Mouse (Mus musculus) thymus, adult 2 months (tissue): ENCODE measurements around the gene Capn9. TPM values are rescaled to one million over a fixed set of nuclear protein-coding genes. Genes with fewer than 3 reads are reported as not detected.

Experiments
- DNase-seq: peaks from one replicate; pipeline ENCODE4 v3.0.0; 2021
- H3K27ac ChIP-seq: fragments of 200-500 bp; 2 replicates; pipeline ENCODE4 v1.5.1; 2012; ENCODE audit warnings: low read length, control low read depth; ENCODE audit not compliant: control insufficient read depth, insufficient read depth
- H3K27me3 ChIP-seq: fragments of 200-500 bp; 2 replicates; pipeline ENCODE4 v1.6.1; 2012; ENCODE audit warnings: mild to moderate bottlenecking, low read length, moderate library complexity, mixed read lengths; ENCODE audit not compliant: control insufficient read depth, insufficient read depth
- H3K36me3 ChIP-seq: fragments of 200-500 bp; 2 replicates; pipeline ENCODE4 v1.6.1; 2012; ENCODE audit warnings: mild to moderate bottlenecking, low read length, moderate library complexity; ENCODE audit not compliant: control insufficient read depth, insufficient read depth
- H3K4me1 ChIP-seq: fragments of 200-500 bp; replicated peaks from 2 replicates; pipeline ENCODE4 v1.6.1; 2012; ENCODE audit warnings: low read length; ENCODE audit not compliant: control insufficient read depth, insufficient read depth
- H3K4me3 ChIP-seq: fragments of 200-500 bp; 2 replicates; pipeline ENCODE4 v1.5.1; 2012; ENCODE audit warnings: mild to moderate bottlenecking, low read length, control low read depth, moderate library complexity; ENCODE audit not compliant: control insufficient read depth, insufficient read depth
- CTCF ChIP-seq: fragments of 200-500 bp; IDR thresholded peaks from 2 replicates; pipeline ENCODE4 v1.5.1; 2012; ENCODE audit warnings: mild to moderate bottlenecking, control low read depth, low read length, moderate library complexity, borderline replicate concordance; ENCODE audit not compliant: control insufficient read depth, poor library complexity, insufficient read depth; ENCODE audit errors: extremely low read depth
- POLR2A ChIP-seq: fragments of 200-500 bp; IDR thresholded peaks from 2 replicates; pipeline ENCODE4 v1.6.1; 2012; ENCODE audit warnings: mild to moderate bottlenecking, low read length, control low read depth, moderate library complexity; ENCODE audit not compliant: control insufficient read depth, poor library complexity, insufficient read depth; ENCODE audit errors: extremely low read depth
- WGBS: fragments of 180-500 bp; shearing (Covaris S2); methylation state at CpG from one replicate; pipeline ENCODE4 v1.1.7; 2018; 5-methylcytosine and 5-hydroxymethylcytosine counted together
- polyA plus RNA-seq: library from polyadenylated mRNA; depleted of rRNA; stranded (reverse); fragments of >200 nt; gene quantifications from 2 replicates; pipeline ENCODE4 v1.2.3, GENCODE M21; 2012

The Capn9 gene
- polyA plus RNA-seq, 1 experiment = 0.13 TPM

DNA sequence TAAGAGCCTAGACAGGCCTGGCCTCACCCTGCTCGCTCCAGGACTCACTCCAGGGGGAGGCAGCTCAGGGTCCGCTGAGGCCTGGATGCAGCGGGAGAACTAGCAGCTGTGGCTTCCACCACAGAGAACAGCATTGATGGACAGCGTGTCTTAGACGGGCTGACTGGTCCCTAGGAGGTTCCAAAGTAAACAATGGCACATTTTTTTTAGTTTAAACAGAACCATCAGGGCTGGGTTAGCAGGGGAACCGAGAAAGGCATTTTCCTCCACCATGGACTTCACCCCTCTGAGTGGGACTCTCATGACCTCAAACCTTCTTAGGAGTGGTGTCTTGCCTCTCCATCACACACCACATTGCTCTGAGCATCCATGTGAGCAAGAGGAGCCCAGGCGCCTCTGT is 56.1 kb downstream of the Capn9 start:
- TF ChIP-seq CTCF (no peak), POLR2A (no peak)
- no peaks in the 10 kb centered on the region for H3K27me3 ChIP-seq
- no peaks in the 10 kb centered on the region for H3K4me1 ChIP-seq
- no peaks in the 10 kb centered on the region for H3K36me3 ChIP-seq
- WGBS = 81% methylated on average over 7 of the region's 7 CpGs
- DNase-seq = no peak
- H3K27ac ChIP-seq = no peak overlapping the region
- no peak overlapping the region for H3K4me3 ChIP-seq

GRCm38 (mm10) chr8:124633001-124633703 is 57.2 kb downstream of the Capn9 start:
- TF ChIP-seq CTCF = no peak
- no peak for TF ChIP-seq POLR2A
- Histone ChIP-seq H3K27me3 (no peaks in the 10 kb centered on the region), H3K36me3 (no peaks in the 10 kb centered on the region), H3K27ac (no peak overlapping the region), H3K4me1 (no peaks in the 10 kb centered on the region), H3K4me3 (no peak overlapping the region)
- whole genome bisulfite sequencing = 78% methylated on average over 14 of the region's 14 CpGs
- DNase-seq = no peak

GRCm38 (mm10) chr8:124634411-124635246 is 58.7 kb downstream of the Capn9 start:
- 90% methylated on average over 13 of the region's 13 CpGs for WGBS
- H3K27ac ChIP-seq = no peak overlapping the region

DNA sequence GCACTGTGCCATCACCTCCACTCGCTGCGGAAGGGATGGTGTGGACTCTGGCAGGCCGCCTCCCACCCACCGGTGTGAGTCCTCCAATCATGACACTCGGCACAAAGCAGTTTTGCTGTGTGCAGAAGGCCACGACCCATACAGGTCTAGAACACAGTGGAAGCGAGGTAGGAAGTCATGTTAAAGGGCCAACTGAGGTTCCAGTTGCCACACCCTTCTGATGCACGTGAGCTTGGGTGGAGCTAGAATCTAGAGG is 59.3 kb downstream of the Capn9 start:
- H3K4me1 ChIP-seq = no peaks in the 10 kb centered on the region
- no peak overlapping the region for H3K27ac ChIP-seq
- no peak overlapping the region for H3K4me3 ChIP-seq
- TF ChIP-seq CTCF (no peak), POLR2A (no peak)
- H3K36me3 ChIP-seq = no peaks in the 10 kb centered on the region
- no peaks in the 10 kb centered on the region for H3K27me3 ChIP-seq
- WGBS = 93% methylated on average over 8 of the region's 8 CpGs
- no peak for DNase-seq

More at GRCm38 (mm10) chr8:124634411-124635246, 58.7 kb downstream of the Capn9 start:
- TF ChIP-seq POLR2A = no peak
- TF ChIP-seq CTCF = no peak
- Histone ChIP-seq H3K36me3 (no peaks in the 10 kb centered on the region), H3K4me1 (no peaks in the 10 kb centered on the region), H3K4me3 (no peak overlapping the region), H3K27me3 (no peaks in the 10 kb centered on the region)
- no peak for DNase-seq

GRCm38 (mm10) chr8:124641599-124641998 is 65.7 kb downstream of the Capn9 start:
- TF ChIP-seq POLR2A (no peak), CTCF (no peak)
- no peaks in the 10 kb centered on the region for H3K27me3 ChIP-seq
- DNase-seq = no peak
- H3K36me3 ChIP-seq = no peaks in the 10 kb centered on the region
- no peak overlapping the region for H3K4me3 ChIP-seq
- no peaks in the 10 kb centered on the region for H3K4me1 ChIP-seq
- 97% methylated on average over 8 of the region's 8 CpGs for WGBS
- H3K27ac ChIP-seq = no peak overlapping the region

- 76% methylated on average over 18 of the region's 18 CpGs for WGBS
- H3K36me3 ChIP-seq = no peaks in the 10 kb centered on the region
- H3K27ac ChIP-seq = no peak overlapping the region
- peaks cover 4% of the 10 kb centered on the region; the same call in 1 of the 2 replicates for H3K4me1 ChIP-seq
- no peaks in the 10 kb centered on the region for H3K27me3 ChIP-seq
- TF ChIP-seq CTCF = no peak
- no peak for TF ChIP-seq POLR2A
- H3K4me3 ChIP-seq = no peak overlapping the region
- no peak for DNase-seq
Measured at GRCm38 (mm10) chr8:124643540-124644339, 67.8 kb downstream of the Capn9 start.
